Mouse (Mus musculus) left cerebral cortex, postnatal 14 days (tissue): ENCODE results near the gene 4933415A04Rik. TPM values are rescaled to one million over a fixed set of nuclear protein-coding genes. Genes with fewer than 3 reads are reported as not detected.

Source experiments
- DNase-seq, 2 experiments: peaks; one replicate each; pipeline ENCODE4 v3.0.0; 2021 to 2022; ENCODE audit warnings: low spot score in 2 of 2, mixed read lengths in 1 of 2
- intact Hi-C: fragments of 180-260 bp; cut with DNase I; formaldehyde crosslinking; loops from one replicate; pipeline ENCODE4 v1.15.1; 2025
- total RNA-seq, 2 experiments: library from RNA; stranded (reverse); gene quantifications; 2 replicates each; pipeline ENCODE4 v1.2.3; 2021

The 4933415A04Rik gene
- total RNA-seq, 2 experiments from 2014 or later = 1.1 TPM

DNA sequence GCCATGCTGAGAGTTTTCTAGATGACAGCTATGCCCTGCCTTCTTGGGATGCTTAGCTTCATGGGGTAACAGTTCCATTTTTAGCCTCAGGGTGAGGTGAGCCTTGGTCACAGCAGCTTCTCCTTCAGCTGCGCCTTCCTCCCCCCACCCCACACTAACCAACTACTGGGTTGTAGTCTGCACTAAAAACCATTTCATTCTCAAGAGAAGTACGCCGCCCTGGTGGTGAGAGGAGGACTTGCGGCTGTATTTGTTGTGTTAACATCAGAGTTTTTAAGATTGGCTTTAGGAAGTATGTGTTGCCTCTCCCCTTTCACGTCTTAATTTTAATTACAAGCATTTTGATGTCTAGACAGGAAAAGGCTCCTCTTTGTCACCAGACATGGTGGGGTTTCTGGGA, 18.6 kb upstream of the 4933415A04Rik start:
- intact Hi-C loops = no loop called here
- DNase-seq = peak; percentile 34 to 56

DNA sequence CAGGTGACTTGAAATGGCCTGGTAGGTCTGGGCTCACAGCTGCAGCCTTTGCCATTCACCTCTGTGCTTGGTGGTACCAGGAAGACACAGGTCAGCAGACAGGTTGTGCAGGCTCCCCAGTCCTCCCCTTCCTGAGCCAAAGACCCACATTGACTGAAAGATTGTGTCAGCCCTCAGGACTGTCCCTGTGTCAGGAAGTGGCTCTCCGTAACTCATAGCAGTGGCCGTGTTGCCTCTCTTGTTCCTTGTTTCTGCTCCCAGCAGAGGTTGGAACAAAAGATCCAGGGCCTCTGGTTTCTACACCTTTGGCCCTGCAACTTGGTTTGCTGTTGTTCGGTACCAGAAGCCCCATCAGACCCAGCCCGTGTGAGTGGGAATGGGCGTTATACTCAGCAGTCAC, 17.7 kb upstream of the 4933415A04Rik start:
- DNase-seq = no peak
- intact Hi-C loops = no loop called here

DNA sequence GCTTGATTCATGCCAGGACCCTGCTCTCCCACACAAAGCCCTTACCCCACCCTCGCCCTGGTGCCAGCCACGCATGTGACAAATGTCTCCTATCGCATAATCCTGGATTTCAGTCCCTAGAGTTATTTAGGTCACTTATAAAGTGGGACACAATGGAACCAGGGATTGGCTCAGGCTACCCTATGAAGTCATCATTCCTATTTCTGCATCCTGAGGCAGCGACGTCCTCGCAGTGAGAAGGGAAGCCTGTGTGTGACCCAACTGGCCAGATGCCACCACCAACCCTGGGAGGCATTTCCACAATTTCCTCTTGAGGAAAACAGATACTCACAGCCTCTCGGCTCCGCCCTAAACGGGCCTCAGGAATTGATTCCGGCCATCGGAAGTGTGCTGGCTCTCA, 17.2 kb upstream of the 4933415A04Rik start:
- intact Hi-C loops = no loop called here
- DNase-seq = peak; percentile 41 to 54

DNA sequence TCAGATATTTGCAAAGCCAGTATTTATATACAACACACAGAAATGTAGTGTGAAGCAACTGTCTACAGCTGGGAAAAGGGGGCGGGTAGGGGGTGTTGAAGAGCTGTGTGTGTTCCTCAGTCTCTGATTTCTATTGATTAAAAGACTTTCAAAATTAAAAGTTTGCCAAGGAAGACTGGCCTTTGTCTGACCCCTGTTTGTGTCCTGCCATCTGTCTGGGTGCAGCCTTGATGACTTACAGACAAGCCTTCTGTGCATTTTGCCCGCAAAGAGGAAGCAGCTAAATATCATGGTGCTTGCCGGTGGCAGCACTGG, 11.8 kb upstream of the 4933415A04Rik start:
- intact Hi-C loops = no loop called here
- no peak for DNase-seq

DNA sequence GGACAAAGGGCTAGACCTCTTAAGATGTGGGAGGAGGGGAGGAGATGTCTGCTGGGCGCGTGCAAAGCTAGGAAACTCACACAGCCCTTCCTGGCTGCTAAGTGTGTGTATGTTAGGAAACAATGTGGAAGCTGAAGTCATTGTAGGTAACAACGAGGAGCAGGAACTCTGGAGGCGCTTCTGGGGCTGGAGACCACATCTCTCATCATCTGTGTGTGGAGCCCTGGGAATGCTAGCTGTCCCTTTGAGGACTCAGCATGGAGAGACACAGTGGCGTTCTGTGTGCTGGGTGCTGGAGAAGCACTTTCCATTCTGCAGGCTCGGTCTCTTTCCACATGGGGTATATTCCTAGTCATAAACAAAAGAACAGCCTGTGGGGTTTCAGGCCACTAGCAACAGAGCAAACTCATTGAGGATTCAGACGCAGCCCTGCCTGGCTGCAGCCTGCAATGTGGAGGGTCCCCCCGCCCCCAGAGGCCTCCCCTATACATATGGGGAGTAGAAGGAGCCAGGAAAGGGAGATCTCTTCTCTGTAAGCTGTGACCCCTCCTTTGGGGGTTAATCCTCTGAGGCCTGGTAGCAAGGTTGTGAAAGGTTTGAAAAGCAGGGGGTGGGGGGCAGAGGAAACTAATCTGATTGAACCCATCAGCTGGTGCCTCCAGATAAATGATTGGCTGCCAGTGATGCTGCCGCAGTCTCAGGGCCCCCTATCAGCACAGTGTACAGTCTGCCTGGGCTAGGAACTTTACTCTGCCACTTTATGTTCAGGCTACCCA, 11.3 kb upstream of the 4933415A04Rik start:
- intact Hi-C loops = no loop called here

DNA sequence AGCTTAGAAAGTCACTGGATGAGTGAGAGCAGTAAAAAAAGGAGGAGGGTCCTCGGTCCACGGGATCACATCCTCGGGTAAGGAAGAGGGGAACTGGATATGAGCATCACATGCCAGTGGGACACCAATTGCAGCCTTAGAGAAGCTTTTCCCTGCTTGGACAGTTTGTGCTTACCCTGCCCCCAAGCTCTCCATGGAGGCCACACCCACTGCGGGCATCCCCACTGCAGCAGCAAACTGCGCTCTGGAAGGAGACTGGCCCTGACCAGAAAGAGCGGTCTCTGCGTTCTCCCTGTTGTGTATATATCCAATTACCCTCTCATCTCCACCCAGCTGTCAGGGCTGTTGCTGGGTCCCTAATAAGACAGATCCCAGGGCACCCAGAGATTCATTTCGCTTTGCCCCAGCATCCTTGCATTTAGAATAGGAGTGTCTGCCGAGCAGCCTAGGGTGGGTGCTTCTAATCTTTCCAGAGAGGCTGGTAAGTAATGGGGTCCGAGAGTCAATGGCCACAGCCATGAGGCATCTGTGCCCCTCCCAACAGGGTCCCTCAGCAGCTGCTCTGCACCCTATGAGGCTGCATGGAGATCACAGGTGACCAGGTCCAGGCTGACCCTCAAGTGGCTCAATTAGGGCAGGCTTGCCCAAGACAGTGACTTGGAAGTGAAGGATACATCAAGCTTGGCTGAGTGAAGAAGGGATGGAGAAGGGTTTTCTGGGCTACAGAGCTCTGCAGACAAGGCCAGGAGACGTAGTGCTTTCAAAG, 8.9 kb upstream of the 4933415A04Rik start:
- no peak for DNase-seq
- intact Hi-C loops = no loop called here

More for the DNA sequence above, 11.3 kb upstream of the 4933415A04Rik start:
- no peak for DNase-seq

DNA sequence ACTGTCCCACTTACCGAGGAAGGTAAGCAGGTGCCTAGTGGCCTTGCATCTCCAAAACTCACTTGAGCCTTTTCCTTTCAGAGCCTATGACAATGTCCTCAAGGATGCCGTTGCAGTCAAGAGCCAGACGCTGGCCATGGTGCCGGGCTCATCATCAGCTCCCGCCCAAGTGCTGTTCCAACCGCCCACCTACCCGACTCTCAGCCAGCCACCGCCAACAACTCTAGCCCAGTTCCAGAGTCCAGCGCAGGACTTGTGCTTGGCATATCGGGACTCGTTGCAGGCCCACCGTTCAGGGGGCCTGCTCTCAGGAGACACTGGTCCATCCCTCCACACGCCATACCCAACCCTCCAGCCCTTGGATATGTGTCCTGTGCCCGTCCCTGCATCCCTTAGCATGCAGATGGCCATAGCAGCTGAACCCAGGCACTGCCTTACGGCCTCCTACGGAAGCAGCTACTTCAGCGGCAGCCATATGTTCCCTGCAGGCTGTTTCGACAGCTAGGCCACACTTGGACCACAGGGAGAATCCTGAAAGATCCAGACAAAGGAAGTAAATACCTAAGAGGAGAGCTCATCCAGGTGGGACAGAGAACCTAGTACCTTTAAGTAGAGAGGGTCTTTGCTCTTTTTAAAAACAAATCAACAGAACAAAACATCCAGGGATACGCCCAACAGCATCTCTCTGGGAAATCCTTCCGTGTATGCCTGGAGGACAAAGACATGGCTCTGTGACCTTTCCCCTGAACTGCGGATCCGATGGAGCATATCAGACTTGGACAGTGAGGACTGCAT, 1.4 kb upstream of the 4933415A04Rik start:
- DNase-seq = no peak
- intact Hi-C loops = loop anchor here (2.0 kb wide), 1 partner anchor 91 kb away; no protein-coding TSS in a partner anchor

DNA sequence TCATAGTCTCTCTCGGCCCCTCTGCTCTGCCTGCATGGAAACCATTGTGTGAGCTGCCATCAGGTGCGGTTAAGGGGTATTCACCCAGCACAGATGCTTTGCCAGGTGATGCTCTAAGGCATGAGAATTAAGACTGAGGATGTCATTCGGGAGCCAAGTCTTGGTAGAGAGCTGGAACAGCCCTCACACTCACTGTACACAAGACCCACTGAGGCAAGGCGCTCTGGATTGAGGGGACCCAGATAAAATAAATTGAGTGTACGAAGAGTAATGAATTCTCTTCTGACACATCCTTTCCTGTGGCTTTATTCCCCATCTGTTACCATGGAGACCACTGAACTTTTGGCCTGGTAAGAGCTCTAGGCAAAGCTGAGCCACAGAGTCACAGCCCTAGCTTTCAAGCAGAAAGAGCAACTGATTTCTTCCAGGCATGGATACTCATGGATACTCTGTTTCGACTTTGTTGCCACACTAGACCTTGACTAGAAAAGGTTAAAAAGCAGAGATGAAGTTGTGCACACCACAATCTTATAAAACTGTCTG, 2.8 kb downstream of the 4933415A04Rik start:
- intact Hi-C loops = no loop called here
- DNase-seq = no peak

DNA sequence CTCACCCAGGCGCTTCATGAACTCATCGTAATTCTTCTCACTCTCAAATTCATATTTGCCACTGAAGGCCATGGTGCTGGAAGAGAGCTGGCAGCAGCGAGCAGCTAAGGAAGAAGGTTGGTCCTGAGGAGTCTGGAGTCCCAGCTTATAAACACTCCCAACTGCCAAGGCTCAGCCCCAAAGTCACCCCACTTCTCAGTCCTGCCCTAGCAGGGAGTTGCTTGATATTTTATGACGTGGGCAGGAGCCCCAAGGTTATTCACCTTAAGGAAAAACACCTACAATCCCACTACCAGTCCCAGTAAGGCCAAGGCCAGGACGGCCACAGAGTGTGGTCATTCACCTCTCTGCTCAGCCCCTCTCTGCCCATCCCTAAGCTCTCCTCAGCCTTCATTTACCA, 14.6 kb downstream of the 4933415A04Rik start, which contains the start of gene Fabp6:
Gene Fabp6 (minus strand): TSS at position 101 of the 400 bp plus-strand sequence.
- intact Hi-C loops = no loop called here
- no peak for DNase-seq

DNA sequence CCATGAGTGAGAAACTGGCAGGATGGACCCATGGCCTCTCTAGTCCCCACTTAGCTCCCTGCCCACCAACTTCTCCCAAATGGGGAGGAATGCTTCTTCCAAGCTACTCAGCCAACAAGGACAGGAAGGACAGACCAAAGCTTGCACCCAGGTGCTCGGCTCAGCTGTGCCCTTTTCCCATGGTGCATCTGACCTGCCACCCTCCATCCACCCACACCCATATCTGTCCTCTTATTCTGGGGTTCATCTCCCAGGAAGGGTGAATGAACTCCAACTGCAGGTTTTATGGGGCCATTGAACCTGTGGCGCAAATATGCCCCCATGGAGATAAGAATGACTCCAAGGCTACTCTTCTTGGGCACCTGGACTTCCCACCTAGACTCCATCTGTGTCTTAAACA, 17.4 kb downstream of the 4933415A04Rik start:
- intact Hi-C loops = no loop called here
- no peak for DNase-seq

DNA sequence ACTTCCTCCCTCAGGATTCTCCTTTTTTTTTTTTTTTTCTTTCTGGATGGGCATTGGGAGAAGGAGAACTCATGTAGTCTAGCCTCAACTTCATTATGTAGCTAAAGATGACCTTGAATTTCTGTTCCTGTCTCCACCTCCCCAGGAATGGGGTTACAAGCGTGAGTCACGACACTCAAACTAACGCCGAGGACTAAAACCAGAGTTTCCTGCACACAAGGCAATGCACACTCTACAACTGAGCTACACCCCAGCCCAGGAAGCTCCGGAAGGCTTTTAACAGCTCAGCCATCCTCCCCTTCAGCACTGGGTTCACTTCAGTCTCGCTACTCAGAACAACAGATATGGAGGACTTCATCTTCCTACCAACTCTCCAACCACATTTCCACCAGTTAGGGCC, 18.1 kb downstream of the 4933415A04Rik start:
- intact Hi-C loops = no loop called here

DNA sequence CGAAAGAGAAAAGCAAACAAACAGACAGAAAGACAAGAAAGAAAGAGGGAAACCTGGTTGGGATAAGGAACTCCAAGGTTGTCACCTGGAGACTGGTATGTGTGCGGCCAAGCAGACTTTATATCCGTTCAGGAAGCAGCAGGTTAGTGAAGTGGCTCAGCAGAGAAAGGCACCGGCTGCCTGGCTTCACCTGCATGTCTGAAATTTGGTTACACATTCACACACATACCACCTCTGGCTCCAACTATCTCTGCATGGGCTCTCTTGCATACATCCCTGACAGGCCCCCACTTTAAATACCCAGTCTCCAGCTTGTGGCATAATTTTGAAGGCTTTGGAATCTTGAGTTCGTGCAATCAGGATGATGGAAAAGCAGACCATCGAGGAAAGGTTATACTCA, 19.0 kb downstream of the 4933415A04Rik start:
- no peak for DNase-seq
- intact Hi-C loops = no loop called here

More for the DNA sequence above, 18.1 kb downstream of the 4933415A04Rik start:
- DNase-seq = no peak

DNA sequence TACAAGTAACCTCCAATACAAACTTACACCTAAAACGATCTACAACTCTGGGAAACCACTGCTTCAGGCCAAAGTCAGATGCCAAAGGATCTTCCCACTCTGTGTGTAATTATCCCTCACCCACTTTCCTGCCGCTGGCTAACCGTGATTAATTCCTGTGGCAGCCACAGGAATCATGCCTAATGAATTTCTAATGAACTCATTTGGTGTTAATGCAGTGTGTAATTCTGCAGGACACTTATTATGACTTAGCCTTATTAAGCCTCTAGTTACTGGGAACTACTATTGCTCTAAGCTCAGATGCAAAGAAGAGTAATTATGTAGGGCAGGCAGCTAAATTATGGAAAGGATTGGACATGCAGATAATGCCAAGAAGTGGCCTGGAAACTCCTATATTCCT, 21.6 kb downstream of the 4933415A04Rik start:
- DNase-seq = no peak
- intact Hi-C loops = no loop called here

DNA sequence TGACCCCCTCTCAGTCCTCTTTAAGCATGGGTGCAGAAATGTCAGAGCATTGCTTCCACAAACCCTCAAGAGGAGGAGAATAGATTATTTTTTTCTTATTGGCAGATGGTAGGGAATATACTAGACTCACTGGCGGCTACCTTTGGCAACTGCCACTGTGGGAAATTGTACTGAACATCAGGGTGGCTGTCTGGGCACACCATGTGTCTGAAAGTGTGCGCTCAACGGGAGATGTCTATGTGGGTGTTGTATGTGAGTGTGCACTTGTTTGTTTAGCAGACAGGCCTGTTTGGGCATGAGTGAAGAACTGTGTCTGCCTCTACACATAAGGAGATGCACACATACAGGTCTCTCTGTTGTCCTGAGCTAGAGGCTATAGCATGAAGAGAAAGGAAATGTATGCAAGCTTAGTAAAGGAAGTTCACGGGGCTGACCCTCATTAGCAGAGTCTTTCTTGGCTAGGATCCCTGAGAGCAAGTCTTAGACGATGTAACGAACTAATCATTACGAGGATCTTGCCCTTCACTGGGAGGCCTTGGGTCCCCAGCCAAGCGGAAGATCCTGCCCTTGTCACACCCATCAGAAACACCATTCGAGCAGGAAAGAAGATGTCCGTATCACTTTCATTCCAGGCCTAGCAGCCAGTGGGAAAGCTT, 23.3 kb downstream of the 4933415A04Rik start:
- intact Hi-C loops = loop anchor here (5.0 kb wide), 1 partner anchor 48 kb away; no protein-coding TSS in a partner anchor
- no peak for DNase-seq

DNA sequence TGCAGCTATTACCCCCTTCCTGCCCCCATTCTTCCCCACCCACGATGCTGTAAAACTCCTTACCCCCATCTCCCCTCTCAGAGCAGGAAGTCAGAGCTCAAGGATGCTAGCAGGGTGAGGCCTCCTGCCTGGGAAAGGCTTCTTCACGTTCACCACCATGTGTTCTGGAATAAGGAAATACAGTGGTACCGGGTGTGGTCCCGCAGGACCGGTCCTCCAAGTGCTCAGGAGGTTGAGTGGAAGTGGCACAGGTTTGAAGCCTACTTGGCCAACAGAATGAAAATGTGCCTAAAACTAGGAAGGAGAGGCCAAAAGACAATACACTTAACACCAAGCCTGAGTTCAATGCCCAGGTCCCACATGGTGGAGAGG, 23.8 kb downstream of the 4933415A04Rik start:
- DNase-seq = no peak
- intact Hi-C loops = loop anchor here (5.0 kb wide), 1 partner anchor 48 kb away; no protein-coding TSS in a partner anchor

DNA sequence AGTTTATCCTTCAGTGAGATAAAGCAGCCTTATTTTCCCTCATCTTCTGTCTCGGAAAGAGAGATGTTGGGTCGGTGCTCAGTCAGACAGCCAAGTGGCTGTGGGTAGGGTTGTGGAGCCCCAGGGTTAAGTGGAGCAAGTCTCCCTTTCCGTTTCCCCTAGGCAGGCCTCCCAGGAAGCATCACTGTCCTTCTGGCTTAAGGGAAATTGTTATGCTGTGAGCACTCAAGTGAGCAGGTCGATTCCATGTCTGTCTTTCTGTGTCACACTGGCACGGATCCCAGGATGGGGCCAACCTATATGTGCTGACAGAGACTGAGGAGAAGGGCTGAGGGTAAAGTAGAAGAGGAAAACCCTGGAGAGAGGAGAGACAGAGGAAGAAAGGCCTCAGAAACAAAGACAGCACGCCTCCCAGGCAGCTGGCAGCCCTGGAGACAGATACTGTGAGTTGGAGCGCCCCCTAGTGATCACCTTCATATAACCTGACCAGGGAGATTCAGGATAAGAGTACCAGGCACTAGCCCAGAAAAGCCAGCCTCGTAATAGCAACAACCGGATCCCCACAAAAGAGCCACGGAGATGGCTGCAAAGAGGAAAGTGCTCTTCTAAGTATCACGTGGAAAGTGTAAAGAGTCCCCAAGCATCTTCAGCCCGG, 26.1 kb downstream of the 4933415A04Rik start:
- peak; percentile 87 to 89 for DNase-seq
- intact Hi-C loops = loop anchor here (2.0 to 5.0 kb wide), 2 partner anchors 51 to 118 kb away; no protein-coding TSS in a partner anchor

DNA sequence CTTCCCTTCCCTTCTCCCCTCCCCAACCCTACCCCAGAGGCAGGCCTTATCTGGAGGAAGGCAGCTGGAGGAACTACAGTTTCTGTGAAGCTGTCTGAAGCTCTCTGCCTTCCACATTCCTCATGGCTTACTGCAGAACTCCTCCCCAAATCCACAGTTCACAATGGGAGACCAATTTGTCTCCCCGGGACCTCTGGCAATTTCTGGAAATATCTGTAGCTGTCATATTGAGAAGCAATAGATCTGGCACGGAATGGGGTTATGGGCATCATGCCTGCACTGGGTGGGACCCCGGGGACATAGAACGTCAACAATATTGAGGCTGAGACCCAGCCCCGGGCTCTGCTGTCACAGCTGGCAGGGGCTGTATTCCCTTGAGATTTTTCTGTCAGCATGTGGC, 31.1 kb downstream of the 4933415A04Rik start:
- no peak for DNase-seq
- intact Hi-C loops = no loop called here

DNA sequence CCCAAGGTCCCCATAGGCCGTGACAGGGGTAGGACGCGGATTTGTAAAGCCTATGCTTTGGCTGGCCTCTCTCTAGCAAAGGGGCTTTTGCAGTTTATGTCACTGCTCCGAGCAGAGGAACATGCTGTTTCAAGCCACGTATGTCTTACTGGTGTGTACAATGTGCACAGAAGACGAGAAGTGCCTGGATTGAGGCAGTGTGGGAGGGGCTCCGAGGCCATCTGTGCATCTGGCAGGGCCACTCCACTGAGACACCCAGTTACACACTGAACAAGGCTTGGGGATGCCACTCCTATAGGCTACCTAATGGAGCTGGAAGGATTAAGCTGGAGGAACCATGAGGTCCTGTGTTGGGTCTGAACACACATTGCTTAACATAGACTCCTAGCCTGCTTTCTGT, 31.6 kb downstream of the 4933415A04Rik start:
- DNase-seq = no peak
- intact Hi-C loops = no loop called here

DNA sequence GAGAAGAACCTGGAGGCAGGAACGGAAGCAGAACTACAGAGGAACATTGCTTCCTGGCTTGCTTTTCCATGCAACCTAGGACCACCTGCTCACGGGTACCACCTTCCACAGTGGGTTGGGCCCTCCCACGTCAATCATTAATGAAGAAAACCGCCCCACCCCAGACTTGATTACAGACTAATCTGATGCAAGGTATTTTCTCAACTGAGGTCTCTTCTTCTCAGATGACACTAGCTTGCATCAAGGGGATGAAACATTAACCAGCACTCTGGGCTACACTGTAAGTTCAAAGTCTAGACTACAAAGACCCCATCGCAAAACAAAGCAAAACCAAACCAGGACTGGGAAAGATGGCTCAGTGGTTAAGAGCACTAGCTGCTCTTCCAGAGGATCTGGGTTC, 34.9 kb downstream of the 4933415A04Rik start:
- intact Hi-C loops = no loop called here
- DNase-seq = no peak
